Mouse (Mus musculus): Measurements from ENCODE around the gene Pkib.

GRCm38 (mm10) chr10:57631896-57632867, at the start of gene Pkib:
- TF ChIP-seq CTCF (IDR thresholded peaks at IDR 0.05; ENCODE audit: extremely low read depth, insufficient read depth, insufficient read length, insufficient replicate concordance), result no peak
- TF ChIP-seq POLR2A (IDR thresholded peaks at IDR 0.05; ENCODE audit: low read depth, low read length), result peak; percentile 79

Measured in spleen, adult 2 months (tissue).